Mouse (Mus musculus): ENCODE results near the gene Cd24a.

Gene Cd24a

DNA sequence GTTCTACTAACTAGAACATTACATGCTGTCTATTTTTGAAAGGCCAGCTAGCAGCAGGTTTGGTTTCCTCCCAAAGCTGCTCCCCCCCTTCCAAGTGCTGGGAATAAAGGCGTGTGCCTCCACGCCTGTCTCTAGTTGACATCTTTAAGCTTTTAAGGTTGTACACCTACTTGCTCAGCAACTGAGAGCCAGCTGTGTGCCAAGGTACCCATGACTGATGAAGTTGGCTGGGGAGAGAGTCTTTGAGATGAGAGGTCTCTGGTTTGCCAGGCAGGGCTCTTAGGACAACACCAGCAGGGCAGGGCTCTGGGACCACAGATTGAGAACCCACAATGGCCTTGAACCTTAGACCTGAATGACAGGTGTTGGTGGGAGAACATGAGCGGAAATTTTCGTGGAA lies 6.5 kb downstream of the Cd24a start:
- no peak for DNase-seq (ENCODE audit: low spot score)

DNA sequence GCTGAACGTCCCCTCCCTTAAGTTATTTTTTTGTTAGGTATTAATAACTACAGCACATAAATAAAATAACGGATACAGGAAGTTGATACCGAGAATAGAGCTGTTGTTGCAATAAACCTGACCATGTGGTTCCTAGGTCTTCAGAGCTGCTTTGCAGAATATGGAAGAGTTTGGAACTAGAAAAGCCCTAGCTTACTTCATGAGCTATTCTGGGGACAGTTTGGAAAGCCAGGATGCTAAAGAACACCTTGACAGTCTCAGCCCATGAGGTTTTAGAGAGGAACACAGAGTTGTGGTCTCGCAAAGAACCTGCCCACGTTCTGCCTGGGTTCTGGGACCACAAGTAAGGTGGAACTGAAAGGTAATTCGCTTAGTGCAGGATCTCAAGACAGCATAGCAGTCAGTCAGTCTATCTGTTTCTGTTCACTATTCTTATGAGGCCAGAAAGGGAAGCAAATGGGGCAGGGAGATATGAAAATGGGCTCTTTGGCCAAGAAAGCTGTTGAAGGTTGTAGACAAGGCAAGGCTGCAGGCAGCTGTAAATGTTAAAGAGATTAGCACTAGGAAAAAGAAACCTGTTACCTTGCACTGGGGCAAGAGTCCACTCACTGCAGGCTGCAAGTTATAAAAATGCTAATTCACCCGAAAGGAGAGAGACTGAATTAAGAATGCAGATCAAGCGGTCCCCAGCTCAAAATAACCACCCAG lies 10.5 kb downstream of the Cd24a start:
- DNase-seq (ENCODE audit: low spot score): no peak

DNA sequence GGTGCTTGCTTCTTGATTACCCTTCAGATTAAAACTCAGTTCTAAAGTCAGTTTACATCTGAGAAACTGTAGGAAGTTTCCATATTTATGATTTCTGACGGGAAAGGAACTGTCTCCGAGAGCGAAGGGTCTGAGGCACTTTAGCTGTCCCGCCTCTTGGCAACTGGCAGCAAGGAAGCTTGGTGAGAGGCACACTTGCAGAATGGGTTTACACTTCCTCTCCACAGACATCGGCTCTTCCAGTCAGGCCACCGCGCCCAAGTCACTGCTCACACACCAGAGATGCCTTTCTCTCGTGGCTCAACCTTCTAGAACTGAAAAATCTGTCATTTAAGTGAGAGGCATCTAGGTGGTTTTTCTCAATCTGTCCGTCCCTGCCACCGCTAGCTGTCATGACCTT lies 13.4 kb downstream of the Cd24a start:
- DNase-seq (ENCODE audit: low spot score): no peak

DNA sequence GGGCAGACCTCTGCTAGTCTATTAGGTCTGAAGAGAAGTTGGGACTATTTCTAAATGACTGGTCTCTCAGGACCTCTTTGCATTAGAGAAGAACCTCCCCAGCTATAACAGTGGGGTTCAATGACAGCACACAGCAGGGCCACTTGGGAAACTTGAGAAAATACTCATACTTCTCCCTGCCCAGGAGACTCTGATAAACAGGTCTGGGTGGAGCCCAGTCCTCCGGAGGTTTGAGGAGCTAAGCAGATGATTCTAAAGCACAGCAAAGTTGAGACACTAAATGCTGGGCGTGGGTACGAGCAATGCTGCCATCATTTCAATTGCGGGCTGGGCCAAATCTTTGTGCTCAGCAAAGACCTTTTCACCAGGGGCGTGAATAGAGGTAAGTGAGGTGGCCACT lies 15.1 kb downstream of the Cd24a start:
- no peak for DNase-seq (ENCODE audit: low spot score)

DNA sequence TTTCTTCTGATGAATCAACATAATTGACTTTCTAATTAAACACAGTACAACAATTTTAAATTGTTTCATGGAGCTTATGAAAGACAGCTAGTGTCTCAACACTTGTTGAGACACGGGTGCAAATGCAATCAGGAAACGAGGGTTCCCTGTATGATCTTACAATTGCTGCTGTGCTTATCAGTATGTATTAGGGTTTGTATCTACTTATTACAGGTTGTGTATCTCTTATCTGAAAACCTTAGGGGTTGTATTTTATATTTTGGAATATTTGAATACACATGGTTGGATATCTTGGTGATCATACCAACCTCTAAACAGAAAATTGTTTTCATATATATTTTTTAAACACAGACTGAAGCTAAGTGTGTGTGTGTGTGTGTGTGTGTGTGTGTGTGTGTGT lies 16.1 kb downstream of the Cd24a start:
- DNase-seq (ENCODE audit: low spot score): no peak

DNA sequence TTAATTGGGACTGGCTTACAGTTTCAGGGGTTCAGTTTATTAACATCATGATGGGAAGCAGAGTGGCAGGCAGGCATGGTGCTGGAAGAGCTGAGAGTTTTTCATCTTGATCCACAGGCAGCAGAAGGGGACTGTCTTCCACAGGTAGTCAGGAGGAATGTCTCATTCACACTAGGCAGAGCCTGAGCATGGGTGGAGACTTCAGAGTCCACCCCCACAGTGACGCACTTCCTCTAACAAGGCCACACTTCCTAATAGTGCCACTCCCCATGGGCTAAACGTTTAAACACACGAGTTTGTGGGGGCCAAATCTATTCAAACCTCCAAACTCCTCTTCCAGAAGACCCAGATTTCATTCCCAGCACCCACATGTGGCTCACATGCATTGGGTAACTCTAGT lies 16.8 kb downstream of the Cd24a start:
- no peak for DNase-seq (ENCODE audit: low spot score)

DNA sequence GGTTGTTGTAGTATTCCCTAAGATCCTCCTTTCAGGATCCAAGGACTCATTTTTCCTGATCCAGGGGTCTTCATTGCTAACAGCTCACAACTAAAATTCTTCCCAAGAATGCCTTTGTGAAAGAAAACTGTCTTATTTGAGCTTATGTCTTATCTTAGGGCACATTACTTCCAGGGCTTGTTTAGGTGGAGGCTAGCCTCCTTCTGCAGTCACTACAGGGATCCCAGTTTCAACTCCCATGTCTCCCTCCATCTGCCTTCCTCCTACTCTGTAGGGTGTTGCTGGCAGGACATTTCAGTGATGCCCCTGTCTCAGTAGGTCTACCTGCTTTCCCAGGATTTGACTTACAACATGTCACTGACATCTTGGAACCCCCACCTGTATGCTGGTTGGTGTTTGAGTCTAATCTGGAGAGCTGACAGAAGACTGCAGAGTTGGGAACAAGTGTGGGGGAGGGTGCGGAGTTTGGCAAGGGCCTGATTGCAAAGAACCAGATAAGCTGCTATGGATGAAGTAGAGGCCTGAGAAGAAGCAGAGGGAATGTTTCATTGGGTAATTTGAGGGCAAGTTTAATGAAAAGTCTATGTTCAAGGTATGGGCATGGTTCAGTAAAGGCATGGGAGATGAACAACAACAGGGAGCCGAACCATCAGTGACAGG lies 20.1 kb downstream of the Cd24a start:
- DNase-seq (ENCODE audit: low spot score): no peak

DNA sequence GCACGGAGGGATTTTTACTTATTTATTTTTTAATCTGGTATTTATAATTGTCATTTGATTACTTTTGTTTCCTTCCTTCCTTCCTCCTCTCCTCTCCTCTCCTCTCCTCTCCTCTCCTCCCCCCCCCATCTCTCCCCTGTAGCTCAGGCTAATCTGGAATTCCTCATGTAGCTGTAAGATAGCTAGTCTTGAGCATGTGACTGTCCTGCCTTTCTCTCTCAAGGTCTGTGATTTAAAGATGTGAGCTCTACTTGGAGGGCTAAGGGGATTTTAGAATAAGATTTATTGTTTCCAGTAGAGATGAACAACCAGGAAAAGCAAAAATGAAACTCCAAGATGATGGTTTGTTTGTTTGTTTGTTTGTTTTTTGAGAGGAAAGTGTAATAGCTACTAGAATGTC lies 23.0 kb downstream of the Cd24a start:
- no peak for DNase-seq (ENCODE audit: low spot score)

DNA sequence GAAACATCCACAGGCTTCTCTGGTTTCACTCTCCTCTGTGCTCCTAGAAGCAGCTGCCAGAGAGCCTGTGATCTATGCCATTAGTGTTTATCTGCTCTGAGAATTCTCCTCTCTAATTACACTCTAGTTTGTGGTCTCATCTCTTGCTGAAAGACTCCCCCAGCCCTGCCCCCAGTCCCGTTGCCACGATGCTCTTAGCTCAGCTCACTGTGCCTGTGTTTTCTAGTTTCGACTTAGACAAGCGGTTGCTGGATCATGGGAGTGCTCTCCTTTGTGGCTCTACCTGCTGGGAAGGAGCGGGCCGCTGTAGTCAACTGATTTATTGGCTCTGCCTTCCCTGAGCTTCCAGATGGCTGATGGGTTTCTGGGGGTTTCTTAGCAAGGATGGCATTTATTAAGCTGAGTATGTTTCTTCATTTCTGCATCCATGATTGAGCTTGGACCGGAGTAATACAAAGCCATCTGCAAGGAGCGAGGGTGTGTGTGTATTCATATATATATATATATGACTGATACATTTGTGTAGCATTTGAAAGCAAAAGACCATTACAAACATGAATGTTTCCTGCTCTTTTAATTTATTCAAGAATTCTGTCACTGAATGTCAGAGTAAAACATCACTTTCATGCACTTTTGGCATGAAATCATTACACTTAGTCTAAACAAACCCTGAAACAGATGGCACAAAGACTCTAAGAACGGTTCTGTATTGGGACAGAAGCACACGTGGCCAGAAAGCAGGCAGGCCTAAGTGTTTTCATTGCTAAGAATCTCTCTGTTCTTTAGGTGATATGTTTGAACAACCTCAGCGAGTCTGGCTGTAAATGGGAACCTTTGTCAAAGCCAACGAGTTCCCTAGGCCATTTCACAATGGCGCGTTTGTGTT lies 23.7 kb downstream of the Cd24a start:
- DNase-seq (ENCODE audit: low spot score): no peak

DNA sequence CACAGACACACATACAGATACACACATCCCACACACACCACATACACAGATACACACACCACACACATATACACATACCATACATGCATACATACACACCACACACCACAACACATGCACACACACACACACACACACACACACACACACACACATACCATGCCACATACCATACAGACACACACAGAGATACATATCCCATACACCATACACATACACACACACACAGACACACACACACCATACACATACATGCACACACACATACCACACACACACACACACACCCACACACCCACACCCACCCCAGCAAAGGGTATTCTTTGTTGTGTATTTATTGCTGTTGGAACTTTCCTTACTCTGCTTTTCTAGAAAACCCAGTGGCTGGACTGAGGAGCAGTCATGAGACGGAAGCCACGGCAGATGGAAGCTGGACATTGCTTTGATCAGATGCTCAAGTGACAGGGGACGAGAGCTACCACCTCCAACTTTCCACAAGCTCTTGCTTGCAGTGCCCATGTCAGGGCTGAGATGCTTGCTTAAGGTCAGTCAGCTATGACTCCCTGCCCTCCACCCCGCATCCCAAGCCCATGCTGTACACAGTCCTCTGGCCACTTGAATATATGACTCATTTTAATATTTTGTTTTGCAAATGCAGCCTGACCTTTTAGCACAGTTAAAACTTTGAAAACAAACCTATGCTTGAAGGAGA lies 26.0 kb downstream of the Cd24a start:
- DNase-seq (ENCODE audit: low spot score): no peak

DNA sequence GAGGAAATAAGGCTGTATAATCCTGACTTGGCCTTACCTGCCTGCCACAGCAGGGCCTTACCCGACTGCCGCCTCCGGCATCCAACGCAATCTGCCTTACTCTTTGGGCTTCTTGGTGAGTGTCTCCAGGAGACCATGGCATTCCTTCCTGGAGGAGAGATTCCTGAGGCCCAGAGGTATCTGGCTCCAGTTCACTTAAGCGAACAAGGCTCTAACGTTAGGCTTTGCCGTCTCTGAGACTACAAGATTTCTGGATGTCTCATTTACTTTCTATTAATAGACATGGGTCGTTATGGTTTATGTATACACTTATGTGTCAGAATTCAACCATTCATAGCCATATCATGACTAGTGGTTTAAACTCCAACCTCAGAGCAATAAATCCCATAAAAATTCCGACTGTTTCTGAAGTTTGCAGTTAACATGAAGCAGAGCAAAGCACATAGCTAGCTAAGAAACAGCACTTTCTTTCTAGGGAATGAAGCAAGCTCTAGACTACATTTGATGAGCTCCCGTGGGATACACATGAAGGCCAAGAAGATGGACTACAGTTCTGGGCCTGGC lies 26.7 kb downstream of the Cd24a start:
- no peak for DNase-seq (ENCODE audit: low spot score)

DNA sequence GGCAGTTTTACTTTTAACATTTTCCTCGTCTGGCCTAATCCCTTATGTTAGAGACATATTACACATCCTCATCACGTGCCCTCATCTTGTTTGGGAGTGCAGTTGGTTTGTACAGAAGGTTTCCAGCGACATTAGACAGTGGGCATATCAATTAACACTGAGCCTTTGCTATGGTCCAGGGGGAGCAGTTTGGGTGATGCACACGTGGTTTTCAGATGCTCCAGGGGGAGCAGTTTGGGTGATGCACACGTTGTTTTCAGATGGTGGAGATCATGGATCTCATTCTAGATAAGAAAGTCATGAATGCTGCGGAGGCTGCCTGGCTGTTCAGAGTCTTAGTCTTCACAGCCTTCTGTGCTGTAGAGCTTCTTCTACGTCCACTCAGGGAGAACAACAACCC lies 27.8 kb downstream of the Cd24a start:
- no peak for DNase-seq (ENCODE audit: low spot score)

DNA sequence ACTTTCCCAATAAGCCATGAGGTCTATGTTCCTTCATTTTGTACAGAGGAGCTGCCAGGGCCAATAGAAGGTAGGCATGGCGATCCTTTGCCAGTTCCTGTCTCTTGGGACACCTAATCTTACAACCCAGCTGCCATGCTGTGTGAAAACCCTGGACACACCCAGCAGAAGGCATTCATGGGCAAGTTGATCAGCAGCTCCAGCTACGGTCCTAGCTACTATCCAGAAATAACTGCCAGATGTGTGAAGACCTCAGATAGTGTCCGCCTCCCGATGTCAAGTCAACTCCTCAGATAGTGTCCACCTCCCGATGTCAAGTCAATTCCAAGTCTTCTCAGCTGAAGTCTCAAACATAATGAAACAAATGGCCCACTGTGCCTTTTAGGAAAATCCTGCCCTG lies 31.4 kb downstream of the Cd24a start:
- DNase-seq (ENCODE audit: low spot score): no peak

DNA sequence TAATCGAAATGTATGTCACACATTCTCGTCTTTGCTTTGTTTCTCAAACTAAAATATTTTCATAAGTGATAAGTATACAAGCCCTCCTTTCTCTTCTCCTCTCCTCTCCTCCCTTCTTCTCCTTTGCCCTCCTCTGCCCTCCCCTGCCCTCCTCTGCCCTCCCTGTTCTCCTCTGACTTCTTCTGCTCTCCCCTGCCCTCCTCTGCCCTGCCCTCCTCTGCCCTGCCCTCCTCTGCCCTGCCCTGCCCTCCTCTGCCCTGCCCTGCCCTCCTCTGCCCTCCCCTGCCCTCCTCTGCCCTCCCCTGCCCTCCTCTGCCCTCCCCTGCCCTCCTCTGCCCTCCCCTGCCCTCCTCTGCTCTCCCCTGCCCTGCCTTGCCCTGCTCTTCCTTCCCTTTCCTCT lies 31.9 kb downstream of the Cd24a start:
- DNase-seq (ENCODE audit: low spot score): no peak

DNA sequence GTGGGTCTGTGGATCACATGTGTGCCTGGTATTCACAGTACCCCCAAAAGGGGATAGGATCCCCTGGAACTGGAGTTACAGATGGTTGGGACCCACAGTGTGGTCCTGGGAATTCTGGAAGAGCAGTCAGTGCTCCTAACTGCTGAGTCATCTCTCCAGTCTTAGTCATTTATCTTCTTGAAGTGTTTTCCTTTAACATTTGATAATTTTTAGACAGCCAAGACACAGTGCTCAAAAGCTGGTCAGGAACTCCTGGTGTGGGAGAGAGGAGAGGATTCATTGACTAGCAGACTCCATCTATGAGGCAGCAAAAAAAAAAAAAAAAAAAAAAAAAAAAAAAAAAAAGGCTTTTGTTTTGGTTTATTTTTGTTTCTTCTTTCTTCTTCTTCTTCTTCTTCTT lies 33.0 kb downstream of the Cd24a start:
- no peak for DNase-seq (ENCODE audit: low spot score)

DNA sequence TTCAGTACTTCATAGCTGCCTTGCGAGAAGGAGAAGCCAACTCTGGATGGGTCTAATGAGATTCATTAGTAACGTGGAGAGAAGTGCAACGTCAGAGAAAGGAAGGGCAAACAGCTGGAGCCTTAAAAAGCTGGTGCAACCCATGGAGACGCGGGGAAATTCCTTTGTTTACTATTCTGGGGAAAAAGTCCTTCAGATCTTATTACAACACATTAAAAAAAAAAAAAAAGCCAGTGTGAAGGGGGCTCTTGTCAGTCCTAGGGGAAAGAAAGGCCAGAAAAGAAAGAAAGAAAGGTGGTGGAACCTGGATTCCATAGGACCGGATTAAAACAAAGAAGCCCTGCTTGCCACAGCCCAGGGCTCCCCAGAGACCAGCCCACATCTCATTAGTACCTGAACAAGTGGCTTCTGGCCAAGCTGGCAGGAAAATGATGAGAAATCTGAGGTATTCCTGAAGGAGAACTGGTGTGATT lies 41.0 kb downstream of the Cd24a start:
- no peak for DNase-seq (ENCODE audit: low spot score)

DNA sequence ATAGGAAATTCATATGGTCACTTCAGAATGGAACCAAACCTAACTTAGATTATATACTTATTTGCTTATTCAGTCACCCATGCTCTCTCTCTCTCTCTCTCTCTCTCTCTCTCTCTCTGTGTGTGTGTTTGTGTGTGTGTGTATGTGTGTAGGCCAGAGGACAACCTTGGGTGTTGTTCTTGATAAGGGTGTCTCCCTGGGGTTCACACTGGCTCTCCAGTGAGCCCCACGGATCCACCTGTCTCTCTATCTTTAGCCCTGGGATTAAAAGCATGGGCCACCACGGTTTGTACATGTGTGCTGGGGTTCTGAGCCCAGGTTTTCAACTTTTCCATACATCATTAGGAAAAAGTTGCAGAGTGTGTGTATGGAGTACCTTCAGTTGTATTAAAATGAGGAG lies 41.9 kb downstream of the Cd24a start:
- no peak for DNase-seq (ENCODE audit: low spot score)

DNA sequence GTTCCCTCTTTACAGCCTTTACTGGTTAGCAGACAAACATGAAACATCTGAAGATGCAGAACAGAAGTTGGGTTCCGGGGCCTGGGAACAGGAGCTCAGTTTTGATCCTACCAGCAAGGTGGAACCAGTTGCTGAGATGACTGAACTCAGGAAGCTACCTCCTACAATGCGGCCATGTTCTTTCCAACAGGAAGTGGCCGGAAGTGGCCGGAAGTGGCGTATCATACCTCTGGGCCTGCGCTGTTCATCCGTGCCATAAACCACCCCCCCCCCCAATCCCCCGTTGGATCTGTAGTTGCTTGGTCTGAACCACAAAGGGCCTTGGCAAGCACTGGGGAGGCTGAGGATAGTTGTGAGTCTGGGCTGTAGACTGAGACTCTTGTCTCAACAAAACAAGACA lies 45.4 kb downstream of the Cd24a start:
- DNase-seq (ENCODE audit: low spot score): no peak

DNA sequence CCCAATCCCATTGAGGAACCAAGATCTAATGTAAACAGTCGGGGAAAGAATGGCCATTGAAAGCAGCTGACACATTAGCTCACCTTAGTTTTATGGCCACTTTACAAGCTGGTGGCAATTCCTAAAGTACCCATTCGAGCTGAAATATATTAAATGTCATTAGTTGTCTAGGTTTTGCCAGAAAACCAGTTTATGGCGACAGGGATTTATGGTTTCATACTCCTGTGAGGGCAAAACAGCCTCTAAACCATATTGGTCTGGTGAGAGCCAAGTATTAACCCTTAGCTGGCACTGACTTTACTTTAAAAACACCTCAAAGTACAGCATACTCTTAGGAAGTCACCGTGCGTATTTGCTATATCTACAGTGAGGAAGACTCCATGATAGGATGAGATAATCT lies 46.3 kb downstream of the Cd24a start:
- DNase-seq (ENCODE audit: low spot score): no peak

DNA sequence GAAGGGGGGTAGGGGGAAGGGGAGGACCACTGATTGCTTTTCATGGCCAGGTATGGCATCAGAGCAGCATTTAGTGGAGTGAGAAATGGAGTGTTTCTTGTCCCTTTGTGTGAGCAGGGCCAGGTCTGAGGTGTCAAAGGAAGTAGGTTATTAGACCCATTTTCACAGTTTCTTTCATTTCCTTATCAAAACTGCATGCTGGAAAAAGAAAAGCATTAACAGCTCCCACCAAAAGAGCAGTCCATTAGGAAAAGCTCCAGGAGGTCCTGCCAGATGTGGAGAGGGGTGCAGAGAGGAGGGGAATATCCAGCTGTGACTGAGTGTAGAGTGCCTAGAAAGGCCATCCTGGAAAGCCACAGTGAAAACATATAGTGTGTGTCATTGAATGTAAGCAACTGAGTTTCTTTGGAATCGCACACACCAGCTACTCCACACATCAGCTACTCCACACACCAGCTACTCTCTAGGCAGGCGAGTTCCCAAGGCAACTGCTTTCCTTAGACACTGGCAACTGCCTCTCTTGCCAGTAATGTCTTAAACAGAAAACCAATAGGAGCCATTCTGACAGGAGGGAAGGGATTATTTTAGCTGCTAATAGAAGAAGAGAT lies 46.8 kb downstream of the Cd24a start:
- no peak for DNase-seq (ENCODE audit: low spot score)

DNA sequence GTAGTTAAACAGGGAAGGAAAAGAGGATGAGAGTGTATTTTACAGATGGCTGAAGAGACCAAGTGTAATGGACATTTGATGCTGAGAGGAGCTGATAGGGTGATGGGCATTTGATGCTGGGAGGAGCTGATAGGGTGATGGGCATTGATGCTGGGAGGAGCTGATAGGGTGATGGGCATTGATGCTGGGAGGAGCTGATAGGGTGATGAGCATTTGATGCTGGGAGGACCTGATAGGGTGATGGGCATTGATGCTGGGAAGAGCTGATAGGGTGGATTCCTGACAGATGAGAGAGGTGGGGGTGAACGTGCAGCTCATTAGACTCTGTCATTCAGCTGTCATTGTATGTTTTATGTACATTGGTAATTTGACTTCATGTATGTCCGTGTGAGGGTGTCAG lies 47.5 kb downstream of the Cd24a start:
- no peak for DNase-seq (ENCODE audit: low spot score)

DNA sequence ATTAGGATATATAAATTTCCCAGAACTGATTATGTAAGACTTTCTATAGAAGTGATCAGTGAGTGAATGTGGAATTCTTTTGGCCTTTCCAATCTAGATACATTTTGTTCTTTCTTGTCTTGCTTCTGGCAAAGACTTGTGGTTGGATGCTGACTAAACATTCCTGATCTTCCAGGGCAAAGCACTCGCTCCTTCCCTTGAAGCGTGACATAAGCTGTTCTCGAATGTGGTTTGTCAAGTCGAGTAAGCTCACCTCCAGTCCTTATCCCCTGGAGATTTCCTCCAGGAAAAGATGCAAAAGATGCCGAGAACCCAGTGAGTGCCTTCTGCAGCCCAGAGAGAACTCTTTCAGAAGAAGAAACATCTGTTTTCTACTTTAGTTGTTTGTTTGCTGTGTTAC lies 51.1 kb downstream of the Cd24a start:
- DNase-seq (ENCODE audit: low spot score): no peak

Measured in ovary, postnatal 14 days (tissue).